Mouse (Mus musculus) testis, adult 2 months (tissue): ENCODE measurements around the gene Cpm.
"Not testable (repeated sequence)": the region's sequence is repeated elsewhere in the genome, so short reads cannot be mapped to it uniquely, and the experiment has no call there.

Source experiments
- CTCF ChIP-seq: fragments of 200-500 bp; IDR thresholded peaks from 2 replicates; pipeline ENCODE4 v1.5.1; 2012; ENCODE audit warnings: low read depth, mild to moderate bottlenecking, inconsistent platforms, low read length, moderate library complexity; ENCODE audit not compliant: control insufficient read depth, insufficient read depth, insufficient replicate concordance
- POLR2A ChIP-seq: fragments of 200-500 bp; IDR thresholded peaks from 2 replicates; pipeline ENCODE4 v1.6.1; 2012; ENCODE audit warnings: low read depth, mild to moderate bottlenecking, inconsistent platforms, low read length, moderate library complexity; ENCODE audit not compliant: control insufficient read depth

DNA sequence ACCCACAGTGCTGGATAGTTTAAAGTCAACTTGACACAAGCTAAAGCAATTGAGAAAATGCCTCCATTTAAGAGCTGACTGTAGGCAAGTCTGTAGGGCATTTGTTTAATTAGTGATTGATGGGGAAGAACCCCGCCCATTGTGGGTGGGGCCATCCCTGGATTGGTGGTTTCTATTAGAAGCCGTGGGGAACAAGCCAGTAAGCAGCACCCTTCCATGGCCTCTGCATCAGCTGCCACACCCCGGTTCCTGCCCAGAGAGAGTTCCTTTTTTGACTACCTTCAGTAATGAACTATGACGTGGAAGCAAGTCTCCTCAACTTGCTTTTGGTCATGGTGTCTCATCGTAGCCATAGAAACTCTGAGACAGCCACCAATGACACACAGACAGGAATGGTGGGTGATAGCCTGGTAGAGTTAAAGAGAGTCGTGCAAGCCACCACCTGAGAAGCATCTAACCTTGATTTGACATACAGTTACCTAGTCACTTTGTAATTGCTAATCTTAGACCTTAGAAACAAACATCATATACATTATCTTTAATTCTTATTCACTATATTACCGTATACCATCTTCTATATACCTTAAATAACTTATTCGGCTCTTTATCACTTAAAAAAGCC lies 30.2 kb upstream of the Cpm start:
- TF ChIP-seq CTCF, POLR2A: not testable (repeated sequence)
